Comparison of ENCODE assay signal across 7 mouse cellular contexts in genomic region chr19:4839149-4839548, GRCm38 (mm10). TPM values are rescaled to one million over a fixed set of nuclear protein-coding genes. Genes with fewer than 3 reads are reported as not detected.
DNase-seq lines count a peak whose midpoint lies in the region; ATAC-seq lines count a peak whose summit lies in the region.

Ccs (minus strand) TSS chr19:4839332.
Ccdc87 (plus strand) TSS chr19:4839366.

- peaks cover 6% of the 10 kb centered on the region; the same call in 1 of the 2 replicates for H3K36me3 ChIP-seq in embryonic facial prominence, embryonic 10.5 days (replicated peaks)
- no peaks in the 10 kb centered on the region for H3K36me3 ChIP-seq in limb, embryonic 11.5 days (ENCODE audit: control insufficient read depth, insufficient read depth, low read length)
- no peaks in the 10 kb centered on the region for H3K36me3 ChIP-seq in midbrain, embryonic 14.5 days (ENCODE audit: control insufficient read depth, insufficient read depth, low read length)

- ATAC-seq in limb, embryonic 11.5 days (ENCODE audit: insufficient number of reproducible peaks, low FRiP score, low TSS enrichment, low read depth) = peak; percentile 98
- ATAC-seq in midbrain, embryonic 14.5 days (ENCODE audit: low FRiP score, low TSS enrichment) = peak; percentile 98

- peaks cover 21% of the 10 kb centered on the region for H3K4me1 ChIP-seq in embryonic facial prominence, embryonic 10.5 days
- peaks cover 8% of the 10 kb centered on the region; the same call in 1 of the 2 replicates for H3K4me1 ChIP-seq in limb, embryonic 11.5 days (ENCODE audit: control insufficient read depth, insufficient read depth, low read length)
- H3K4me1 ChIP-seq in midbrain, embryonic 14.5 days (ENCODE audit: control insufficient read depth, insufficient read depth, low read length) = peaks cover 15% of the 10 kb centered on the region

- H3K4me3 ChIP-seq in embryonic facial prominence, embryonic 10.5 days = peak within 1 kb of the TSS; percentile 76
- H3K4me3 ChIP-seq in limb, embryonic 11.5 days (ENCODE audit: low read depth, low read length) = peak within 1 kb of the TSS; percentile 53
- H3K4me3 ChIP-seq in midbrain, embryonic 14.5 days (replicated peaks; ENCODE audit: low read depth, low read length) = peak within 1 kb of the TSS; percentile 58

- peak; percentile 98 for DNase-seq in adrenal gland, postnatal 10 days
- DNase-seq in embryonic facial prominence, embryonic 10.5 days (ENCODE audit: low spot score) = peak; percentile 96
- DNase-seq in heart, adult 11 months = peak; percentile 100
- DNase-seq in kidney, adult 18-20 months = peak; percentile 98
- DNase-seq in limb, embryonic 11.5 days (ENCODE audit: low spot score) = peak; percentile 94
- peak; percentile 97 for DNase-seq in midbrain, embryonic 14.5 days
- DNase-seq in spleen, adult 18-20 months = peak; percentile 89 to 92

- peak within 1 kb of the TSS; percentile 83 for H3K27ac ChIP-seq in embryonic facial prominence, embryonic 10.5 days (replicated peaks)
- no peak within 1 kb of the TSS for H3K27ac ChIP-seq in limb, embryonic 11.5 days (replicated peaks; ENCODE audit: low read depth, low read length)
- no peak within 1 kb of the TSS for H3K27ac ChIP-seq in midbrain, embryonic 14.5 days (replicated peaks; ENCODE audit: low read depth, low read length)

- H3K27me3 ChIP-seq in embryonic facial prominence, embryonic 10.5 days (replicated peaks; ENCODE audit: low read depth, poor library complexity, severe bottlenecking) = peaks cover 32% of the 10 kb centered on the region
- peaks cover 18% of the 10 kb centered on the region; the same call in 1 of the 2 replicates for H3K27me3 ChIP-seq in limb, embryonic 11.5 days (ENCODE audit: control insufficient read depth, insufficient read depth, low read length)
- peaks cover 16% of the 10 kb centered on the region for H3K27me3 ChIP-seq in midbrain, embryonic 14.5 days (ENCODE audit: control insufficient read depth, insufficient read depth, low read length)

- H3K9me3 ChIP-seq in embryonic facial prominence, embryonic 10.5 days = no peaks in the 10 kb centered on the region
- H3K9me3 ChIP-seq in limb, embryonic 11.5 days (ENCODE audit: control insufficient read depth, low read length) = no peaks in the 10 kb centered on the region
- H3K9me3 ChIP-seq in midbrain, embryonic 14.5 days (ENCODE audit: control insufficient read depth, low read length) = no peaks in the 10 kb centered on the region

- H3K9ac ChIP-seq in limb, embryonic 11.5 days (ENCODE audit: low read length) = peak within 1 kb of the TSS; percentile 47
- peak within 1 kb of the TSS; percentile 41 for H3K9ac ChIP-seq in midbrain, embryonic 14.5 days (replicated peaks; ENCODE audit: low read length)

- peak within 1 kb of the TSS; percentile 79 for H3K4me2 ChIP-seq in limb, embryonic 11.5 days (ENCODE audit: low read depth, severe bottlenecking)
- H3K4me2 ChIP-seq in midbrain, embryonic 14.5 days (ENCODE audit: low read length) = peak within 1 kb of the TSS; percentile 98

- under 1% methylated on average over 25 of the region's 25 CpGs for WGBS in embryonic facial prominence, embryonic 10.5 days
- 0% methylated on average over 25 of the region's 25 CpGs for WGBS in limb, embryonic 11.5 days
- 1% methylated on average over 25 of the region's 25 CpGs for WGBS in midbrain, embryonic 14.5 days

RNA-seq across cellular contexts. Expression of gene Ccs, which starts in this region (rescaled TPM):
- 100 to 1,000 TPM; 109 to 114 TPM for total RNA-seq in adrenal gland, postnatal 10 days (2021)
- polyA plus RNA-seq in embryonic facial prominence, embryonic 10.5 days (2016; fragmentation: Nextera tagmentation; extraction: Ambion mirVana) = 52.1 and 52.8 TPM in 2 replicates
- polyA plus RNA-seq in limb, embryonic 11.5 days (2014; fragmentation: Nextera tagmentation; extraction: Ambion mirVana) = 46.8 and 48.0 TPM in 2 replicates
- polyA plus RNA-seq in midbrain, embryonic 14.5 days (2014; fragmentation: Nextera tagmentation; extraction: Ambion mirVana) = 36.5 and 41.4 TPM in 2 replicates

RNA-seq across cellular contexts. Expression of gene Ccdc87, which starts in this region (rescaled TPM):
- under 1 TPM in 1 of 2 experiments, not detected in 1; 0.12 TPM for total RNA-seq in adrenal gland, postnatal 10 days (2021)
- 0.06 and 0.11 TPM in 2 replicates for polyA plus RNA-seq in embryonic facial prominence, embryonic 10.5 days (2016; fragmentation: Nextera tagmentation; extraction: Ambion mirVana)
- polyA plus RNA-seq in limb, embryonic 11.5 days (2014; fragmentation: Nextera tagmentation; extraction: Ambion mirVana) = not detected in 2 replicates
- polyA plus RNA-seq in midbrain, embryonic 14.5 days (2014; fragmentation: Nextera tagmentation; extraction: Ambion mirVana) = 0.49 and 0.63 TPM in 2 replicates
